Mouse (Mus musculus): ENCODE measurements around the gene Nog. TPM values are rescaled to one million over a fixed set of nuclear protein-coding genes. Genes with fewer than 3 reads are reported as not detected.

Nog gene
- total and polyA plus RNA-seq, 3 experiments = not detected

GRCm38 (mm10) chr11:89337910-89338309 is 35.8 kb upstream of the Nog start:
- Histone ChIP-seq H3K9ac (ENCODE audit: insufficient read depth, low read depth) (no peak overlapping the region), H3K36me3 (replicated peaks in 1 of 2; ENCODE audit: control insufficient read depth in 1 of 2, insufficient read depth in 1 of 2, low read length in 1 of 2) (no peaks in the 10 kb centered on the region), H3K4me2 (ENCODE audit: insufficient read depth, low read depth, poor library complexity, severe bottlenecking) (no peak overlapping the region), H3K4me3 (replicated peaks in 1 of 3; ENCODE audit: low read depth in 2 of 3, low read length in 2 of 3, poor library complexity in 1 of 3) (no peak overlapping the region), H3K79me2 (replicated peaks; ENCODE audit: control insufficient read depth, extremely low read depth, insufficient read depth, poor library complexity, severe bottlenecking) (no peaks in the 10 kb centered on the region), H3K4me1 (ENCODE audit: control insufficient read depth in 1 of 2, insufficient read depth in 2 of 2) (peaks cover 0 to 9% of the 10 kb centered on the region in 2 experiments; a peak in 1 of 4 replicates), H3K27ac (ENCODE audit: insufficient read depth, low read depth) (no peak overlapping the region), H3K9me3 (replicated peaks; ENCODE audit: low read length) (no peaks in the 10 kb centered on the region), H3K27me3 (replicated peaks) (no peaks in the 10 kb centered on the region)
- TF ChIP-seq ELF1 (IDR thresholded peaks at IDR 0.05; ENCODE audit: low read depth, low read length) (no peak), GABPA (IDR thresholded peaks at IDR 0.05; ENCODE audit: insufficient replicate concordance, low read depth, low read length) (no peak), CHD1 (IDR thresholded peaks at IDR 0.05; ENCODE audit: low read depth, low read length) (no peak), ZMIZ1 (IDR thresholded peaks at IDR 0.05; ENCODE audit: low read depth, low read length) (no peak), MXI1 (IDR thresholded peaks at IDR 0.05; ENCODE audit: low read depth, low read length) (no peak), TBP (conservative IDR thresholded peaks at IDR 0.05; ENCODE audit: low read depth, low read length) (no peak)
- no peak for DNase-seq (ENCODE audit: extremely low read depth)
- in situ Hi-C loops (cut with MboI; ENCODE audit: low pct_ligation_motif_present, low pct_unique_long_range_greater_than_20kb, low sequenced_read_pairs) = no loop called here
- dilution Hi-C loops (cut with MboI; ENCODE audit: extremely low pct_ligation_motif_present, extremely low pct_unique_long_range_greater_than_20kb, low sequenced_read_pairs) = no loop called here

GRCm38 (mm10) chr11:89327089-89327881 is 25.2 kb upstream of the Nog start:
- Histone ChIP-seq H3K79me2 (replicated peaks; ENCODE audit: control insufficient read depth, extremely low read depth, insufficient read depth, poor library complexity, severe bottlenecking) (no peaks in the 10 kb centered on the region), H3K27me3 (replicated peaks) (no peaks in the 10 kb centered on the region), H3K4me2 (ENCODE audit: insufficient read depth, low read depth, poor library complexity, severe bottlenecking) (no peak overlapping the region), H3K4me1 (ENCODE audit: control insufficient read depth in 1 of 2, insufficient read depth in 2 of 2) (peaks cover 2 to 13% of the 10 kb centered on the region in 2 experiments; a peak in 2 of 4 replicates), H3K27ac (ENCODE audit: insufficient read depth, low read depth) (no peak overlapping the region), H3K36me3 (replicated peaks in 1 of 2; ENCODE audit: control insufficient read depth in 1 of 2, insufficient read depth in 1 of 2, low read length in 1 of 2) (no peaks in the 10 kb centered on the region), H3K4me3 (replicated peaks in 1 of 3; ENCODE audit: low read depth in 2 of 3, low read length in 2 of 3, poor library complexity in 1 of 3) (no peak overlapping the region), H3K9ac (ENCODE audit: insufficient read depth, low read depth) (no peak overlapping the region), H3K9me3 (replicated peaks; ENCODE audit: low read length) (no peaks in the 10 kb centered on the region)
- no peak for TF ChIP-seq IRF4 (IDR thresholded peaks at IDR 0.05; ENCODE audit: low read depth, low read length)
- TF ChIP-seq MAX (IDR thresholded peaks at IDR 0.05; ENCODE audit: low read length) = no peak
- TF ChIP-seq MAFK (IDR thresholded peaks at IDR 0.05; ENCODE audit: insufficient replicate concordance, low read length) = no peak
- peak; percentile 79 for TF ChIP-seq ZNF384 (IDR thresholded peaks at IDR 0.05; ENCODE audit: low read depth, low read length)
- no peak for TF ChIP-seq TCF12 (IDR thresholded peaks at IDR 0.05; ENCODE audit: low read depth, low read length)
- TF ChIP-seq MAZ (IDR thresholded peaks at IDR 0.05; ENCODE audit: low read depth, low read length) = no peak
- no peak for TF ChIP-seq CHD2 (IDR thresholded peaks at IDR 0.05; ENCODE audit: low read length)
- no peak for TF ChIP-seq EP300 (IDR thresholded peaks at IDR 0.05; ENCODE audit: low read length)
- dilution Hi-C loops (cut with MboI; ENCODE audit: extremely low pct_ligation_motif_present, extremely low pct_unique_long_range_greater_than_20kb, low sequenced_read_pairs) = no loop called here
- in situ Hi-C loops (cut with MboI; ENCODE audit: low pct_ligation_motif_present, low pct_unique_long_range_greater_than_20kb, low sequenced_read_pairs) = no loop called here
- DNase-seq (ENCODE audit: extremely low read depth) = peak; percentile 18
